Mouse (Mus musculus): ENCODE measurements at regions not wholly inside any gene's neighbourhood (a gene's known extent, or its start where the extent isn't known, plus 50 kb on each side); places are given as distances from the start of the nearest gene placed in this dataset.

- no peaks in the 10 kb centered on the region for H3K9me3 ChIP-seq
- peak; percentile 68 for ATAC-seq (ENCODE audit: low FRiP score, low read depth)
- no peak overlapping the region for H3K27ac ChIP-seq
- no peaks in the 10 kb centered on the region for H3K4me1 ChIP-seq
- no peak overlapping the region for H3K4me3 ChIP-seq
- H3K27me3 ChIP-seq (replicated peaks) = no peaks in the 10 kb centered on the region
- WGBS = 71% methylated on average over 2 of the region's 2 CpGs
- no peak overlapping the region for H3K4me2 ChIP-seq (replicated peaks)
- H3K36me3 ChIP-seq = no peaks in the 10 kb centered on the region
- H3K9ac ChIP-seq = no peak overlapping the region
These were observed 671.2 kb upstream of the Stxbp6 start for GRCm38 (mm10) chr12:45745697-45746096.

DNA sequence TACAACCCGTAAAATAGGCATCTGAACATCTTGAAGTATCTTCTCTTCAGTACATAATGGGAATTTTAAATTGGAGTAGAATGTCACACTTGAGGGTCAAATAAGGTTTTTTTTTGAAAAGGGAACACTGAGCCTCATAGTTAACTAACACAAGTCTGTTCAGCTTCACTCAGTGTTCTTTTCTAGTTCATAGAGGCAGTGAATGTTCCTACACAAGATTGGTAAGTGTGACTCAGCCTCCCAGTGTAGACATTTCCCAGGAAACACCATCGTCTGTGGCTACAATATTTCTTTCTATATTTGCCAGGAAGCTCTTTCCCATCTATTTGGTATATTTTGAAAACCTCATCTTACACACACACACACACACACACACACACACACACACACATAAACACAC, 670.1 kb upstream of the Stxbp6 start:
- Histone ChIP-seq H3K27me3 (replicated peaks) (no peaks in the 10 kb centered on the region), H3K27ac (no peak overlapping the region), H3K4me1 (no peaks in the 10 kb centered on the region), H3K4me3 (no peak overlapping the region), H3K9ac (no peak overlapping the region), H3K9me3 (no peaks in the 10 kb centered on the region), H3K36me3 (no peaks in the 10 kb centered on the region), H3K4me2 (replicated peaks) (no peak overlapping the region)
- ATAC-seq (ENCODE audit: low FRiP score, low read depth) = no peak
- 90% methylated on average over 2 of the region's 2 CpGs for WGBS

DNA sequence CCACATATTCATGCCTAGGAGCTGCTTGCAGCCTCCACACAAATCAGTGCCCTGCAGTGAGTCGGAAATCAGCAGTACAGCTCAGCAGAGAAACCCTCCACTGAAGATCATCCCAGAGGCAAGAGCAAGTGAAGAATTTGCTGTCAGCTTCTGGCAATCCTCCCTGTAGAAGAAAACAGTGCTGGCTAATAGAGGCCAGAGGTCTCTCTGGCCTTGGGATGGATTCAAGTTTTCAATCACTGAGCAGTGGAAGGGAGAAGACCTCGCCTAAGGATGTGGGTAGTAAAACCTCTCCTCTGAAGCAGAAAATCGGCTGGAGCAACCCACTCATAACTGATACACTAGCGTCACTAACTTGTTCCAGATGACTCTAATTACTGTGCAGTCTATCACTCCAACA, 659.2 kb upstream of the Stxbp6 start:
- H3K4me2 ChIP-seq (replicated peaks) = no peak overlapping the region
- no peaks in the 10 kb centered on the region for H3K9me3 ChIP-seq
- no peaks in the 10 kb centered on the region for H3K4me1 ChIP-seq
- 63% methylated on average over 4 of the region's 4 CpGs for WGBS
- no peak overlapping the region for H3K4me3 ChIP-seq
- ATAC-seq (ENCODE audit: low FRiP score, low read depth) = no peak
- no peaks in the 10 kb centered on the region for H3K27me3 ChIP-seq (replicated peaks)
- no peak overlapping the region for H3K9ac ChIP-seq
- H3K36me3 ChIP-seq = no peaks in the 10 kb centered on the region
- H3K27ac ChIP-seq = no peak overlapping the region

DNA sequence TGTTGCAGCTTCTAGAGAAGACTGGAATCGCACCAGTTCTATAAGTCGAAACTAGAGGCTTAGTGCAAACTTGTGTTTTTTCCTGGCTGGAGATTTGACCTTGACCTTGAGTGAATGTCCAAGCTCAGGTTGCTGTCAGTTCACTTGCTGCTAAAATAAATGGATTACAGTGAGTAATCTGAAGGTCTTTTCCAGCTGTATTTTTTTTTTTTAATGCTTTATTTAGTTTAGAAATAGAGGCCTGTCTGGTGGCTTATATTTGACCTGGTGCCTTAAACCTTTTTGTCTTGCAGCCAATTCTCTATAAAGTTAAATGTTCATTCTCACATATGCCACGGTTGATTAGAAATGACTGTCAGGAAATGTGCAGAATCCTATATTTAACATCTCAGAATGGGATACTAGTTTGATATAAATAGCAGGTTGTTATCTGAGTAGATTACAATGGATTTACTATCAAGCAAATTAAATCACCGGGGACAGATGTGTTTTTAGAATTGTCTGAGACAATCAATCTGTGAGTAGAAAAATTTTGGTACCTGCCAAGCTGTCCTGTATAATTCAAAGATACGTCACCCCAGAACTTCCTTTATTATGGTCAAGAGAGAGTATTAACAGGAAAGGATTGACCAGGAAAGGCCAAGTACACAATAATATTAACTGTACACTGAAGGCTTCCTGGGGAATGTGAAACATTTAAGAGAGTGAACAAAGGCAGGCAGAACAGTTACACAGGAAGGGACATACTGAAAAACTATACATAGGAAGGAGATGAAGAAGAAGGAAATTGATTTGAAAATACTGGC, 650.3 kb upstream of the Stxbp6 start:
- 84% methylated on average over 5 of the region's 5 CpGs for WGBS
- ATAC-seq (ENCODE audit: low FRiP score, low read depth) = no peak
- no peak overlapping the region for H3K27ac ChIP-seq
- H3K4me3 ChIP-seq = no peak overlapping the region
- no peaks in the 10 kb centered on the region for H3K36me3 ChIP-seq
- no peaks in the 10 kb centered on the region for H3K4me1 ChIP-seq
- H3K9ac ChIP-seq = no peak overlapping the region
- H3K4me2 ChIP-seq (replicated peaks) = no peak overlapping the region
- H3K27me3 ChIP-seq (replicated peaks) = no peaks in the 10 kb centered on the region
- no peaks in the 10 kb centered on the region for H3K9me3 ChIP-seq

- H3K27ac ChIP-seq = no peak overlapping the region
- no peaks in the 10 kb centered on the region for H3K4me1 ChIP-seq
- no peaks in the 10 kb centered on the region for H3K36me3 ChIP-seq
- H3K9ac ChIP-seq = no peak overlapping the region
- no peaks in the 10 kb centered on the region for H3K27me3 ChIP-seq (replicated peaks)
- H3K4me2 ChIP-seq (replicated peaks) = no peak overlapping the region
- no peak overlapping the region for H3K4me3 ChIP-seq
- ATAC-seq (ENCODE audit: low FRiP score, low read depth) = no peak
- no peaks in the 10 kb centered on the region for H3K9me3 ChIP-seq
These were observed 636.8 kb upstream of the Stxbp6 start for GRCm38 (mm10) chr12:45711351-45711750.

DNA sequence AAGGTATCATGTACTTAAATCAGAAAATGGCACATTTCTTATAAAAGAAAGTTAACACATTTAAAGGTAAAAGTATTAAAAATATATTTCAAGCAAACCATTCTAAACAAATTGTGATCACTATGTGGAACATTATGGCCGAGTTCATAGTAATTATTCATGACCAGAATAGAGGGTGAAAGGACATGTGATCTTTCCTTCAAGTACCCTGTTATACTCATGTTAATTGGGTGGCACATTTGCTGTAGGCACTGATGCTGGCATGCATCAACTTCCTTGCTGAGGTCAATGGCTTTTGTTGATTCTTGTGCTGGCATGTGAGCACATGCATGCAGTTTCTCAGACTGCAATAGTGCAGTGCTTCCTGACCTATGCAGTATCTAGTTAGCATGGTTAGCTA, 636.3 kb upstream of the Stxbp6 start:
- H3K36me3 ChIP-seq = no peaks in the 10 kb centered on the region
- no peaks in the 10 kb centered on the region for H3K9me3 ChIP-seq
- WGBS = 66% methylated on average over 1 of the region's 1 CpGs
- no peak overlapping the region for H3K9ac ChIP-seq
- no peaks in the 10 kb centered on the region for H3K4me1 ChIP-seq
- no peak for ATAC-seq (ENCODE audit: low FRiP score, low read depth)
- H3K4me3 ChIP-seq = no peak overlapping the region
- H3K27ac ChIP-seq = no peak overlapping the region
- no peak overlapping the region for H3K4me2 ChIP-seq (replicated peaks)
- H3K27me3 ChIP-seq (replicated peaks) = no peaks in the 10 kb centered on the region

DNA sequence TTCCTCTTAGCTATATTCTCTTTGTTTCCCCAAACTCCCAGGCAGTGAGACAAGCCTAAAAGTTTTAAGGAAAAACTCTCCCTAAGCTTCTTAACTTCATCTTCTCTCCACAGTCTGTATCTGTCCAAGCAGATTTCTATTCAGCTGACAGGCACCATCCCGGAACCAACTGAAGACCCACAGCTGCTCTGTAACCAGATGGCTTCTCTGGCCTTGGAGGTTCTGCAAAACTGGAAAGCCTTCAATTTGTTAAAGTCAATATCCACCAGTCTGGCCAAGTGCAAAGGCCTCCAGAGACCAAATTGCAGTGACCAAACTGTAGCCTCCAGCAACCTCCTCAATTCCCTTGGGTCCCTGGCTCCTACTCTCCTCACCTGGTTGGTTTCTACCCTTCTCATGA, 614.8 kb upstream of the Stxbp6 start:
- no peaks in the 10 kb centered on the region for H3K27me3 ChIP-seq (replicated peaks)
- no peak overlapping the region for H3K27ac ChIP-seq
- H3K4me3 ChIP-seq = no peak overlapping the region
- H3K4me1 ChIP-seq = no peaks in the 10 kb centered on the region
- H3K4me2 ChIP-seq (replicated peaks) = no peak overlapping the region
- 83% methylated on average over 1 of the region's 1 CpGs for WGBS
- H3K9ac ChIP-seq = no peak overlapping the region
- H3K36me3 ChIP-seq = no peaks in the 10 kb centered on the region
- no peak for ATAC-seq (ENCODE audit: low FRiP score, low read depth)
- no peaks in the 10 kb centered on the region for H3K9me3 ChIP-seq

GRCm38 (mm10) chr12:45686765-45687164, 612.3 kb upstream of the Stxbp6 start:
- H3K4me2 ChIP-seq (replicated peaks) = no peak overlapping the region
- H3K27ac ChIP-seq = no peak overlapping the region
- H3K9me3 ChIP-seq = no peaks in the 10 kb centered on the region
- H3K4me1 ChIP-seq = no peaks in the 10 kb centered on the region
- H3K4me3 ChIP-seq = no peak overlapping the region
- ATAC-seq (ENCODE audit: low FRiP score, low read depth) = no peak
- no peak overlapping the region for H3K9ac ChIP-seq
- no peaks in the 10 kb centered on the region for H3K27me3 ChIP-seq (replicated peaks)
- H3K36me3 ChIP-seq = no peaks in the 10 kb centered on the region

DNA sequence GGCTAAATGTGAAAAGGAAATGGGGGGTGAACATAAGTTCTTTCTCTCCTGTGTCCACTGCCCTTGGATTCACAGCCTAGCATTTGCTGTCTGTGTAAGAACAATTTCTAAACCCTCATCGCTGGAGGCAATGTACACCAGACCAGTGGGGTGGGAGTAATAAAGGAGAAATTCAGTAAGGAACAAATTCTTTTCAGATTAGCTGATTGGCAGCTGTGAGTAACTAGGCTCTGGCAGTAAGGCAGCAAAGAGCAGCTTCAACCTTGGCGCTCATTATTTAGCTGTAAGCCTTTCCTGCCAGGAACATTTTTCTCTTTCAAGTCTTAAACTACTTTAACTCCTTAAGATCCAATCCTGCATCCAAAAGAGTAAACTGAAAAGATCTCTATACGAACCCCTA, 597.9 kb upstream of the Stxbp6 start:
- Histone ChIP-seq H3K4me3 (no peak overlapping the region), H3K4me2 (replicated peaks) (no peak overlapping the region), H3K36me3 (no peaks in the 10 kb centered on the region), H3K9me3 (no peaks in the 10 kb centered on the region), H3K27me3 (replicated peaks) (no peaks in the 10 kb centered on the region), H3K27ac (no peak overlapping the region), H3K9ac (no peak overlapping the region), H3K4me1 (peaks cover 15% of the 10 kb centered on the region; the same call in 1 of the 2 replicates)
- ATAC-seq (ENCODE audit: low FRiP score, low read depth) = no peak
- 68% methylated on average over 3 of the region's 3 CpGs for WGBS

DNA sequence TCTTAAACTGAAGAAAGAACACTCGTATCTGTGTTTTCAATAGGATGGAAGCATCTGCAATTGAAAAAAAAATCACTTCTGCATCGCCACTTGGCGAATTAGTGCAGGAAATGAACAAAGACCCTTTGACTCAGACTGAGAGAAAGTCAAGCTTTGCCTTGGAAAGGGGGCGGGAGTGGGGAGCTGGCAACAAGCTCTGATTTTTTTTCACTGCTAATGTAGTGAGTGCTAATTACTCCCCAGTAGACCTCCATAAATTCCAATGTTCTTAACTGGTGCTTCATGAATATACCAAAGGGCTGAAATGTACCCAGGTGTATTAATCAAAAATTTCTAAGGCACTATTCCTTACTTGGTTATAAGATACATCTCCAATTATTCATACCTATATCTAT, 597.0 kb upstream of the Stxbp6 start:
- no peak overlapping the region for H3K9ac ChIP-seq
- 41% methylated on average over 4 of the region's 4 CpGs for WGBS
- no peaks in the 10 kb centered on the region for H3K36me3 ChIP-seq
- no peaks in the 10 kb centered on the region for H3K9me3 ChIP-seq
- no peaks in the 10 kb centered on the region for H3K27me3 ChIP-seq (replicated peaks)
- ATAC-seq (ENCODE audit: low FRiP score, low read depth) = no peak; the same call in 1 of the 2 replicates
- no peak overlapping the region for H3K4me3 ChIP-seq
- H3K4me1 ChIP-seq = peaks cover 15% of the 10 kb centered on the region; the same call in 1 of the 2 replicates
- H3K4me2 ChIP-seq (replicated peaks) = no peak overlapping the region
- peak overlapping the region; percentile 77; the same call in 1 of the 2 replicates for H3K27ac ChIP-seq

DNA sequence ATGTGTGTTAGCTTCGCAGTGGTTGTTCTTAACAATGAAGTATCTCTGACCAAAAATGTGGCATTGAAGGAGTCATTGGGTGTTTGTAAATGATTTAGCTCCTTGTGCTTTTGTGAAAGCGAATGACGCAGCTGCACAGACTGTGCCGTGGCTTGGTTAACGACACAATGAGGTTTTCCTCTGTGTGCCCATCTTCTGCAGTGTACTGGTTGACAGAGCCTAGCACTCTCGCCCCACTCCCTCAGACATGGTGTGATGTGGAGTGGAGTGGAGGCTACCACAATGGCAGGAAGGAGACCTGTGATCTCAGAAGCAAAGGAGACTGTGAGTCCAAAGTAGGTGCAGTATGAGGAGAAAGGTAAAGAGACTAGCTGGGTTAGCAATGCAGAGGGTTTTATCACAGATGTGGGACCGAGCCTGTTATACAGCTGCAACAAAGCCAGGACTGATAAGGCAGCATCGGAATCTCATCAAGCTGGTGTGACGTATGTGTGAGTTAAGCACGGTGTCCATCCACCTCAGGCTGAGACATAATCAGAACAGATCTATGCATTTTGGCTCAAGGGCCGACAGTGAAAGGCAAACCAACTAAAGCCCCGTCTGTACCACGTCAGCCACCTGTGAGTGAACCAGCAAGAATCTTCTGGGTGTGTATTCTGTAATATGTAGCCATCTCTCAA, 596.5 kb upstream of the Stxbp6 start:
- no peak overlapping the region for H3K4me2 ChIP-seq (replicated peaks)
- H3K9ac ChIP-seq = no peak overlapping the region
- H3K4me1 ChIP-seq = peaks cover 15% of the 10 kb centered on the region; the same call in 1 of the 2 replicates
- peak; percentile 70 for ATAC-seq (ENCODE audit: low FRiP score, low read depth)
- no peaks in the 10 kb centered on the region for H3K9me3 ChIP-seq
- H3K4me3 ChIP-seq = no peak overlapping the region
- no peaks in the 10 kb centered on the region for H3K27me3 ChIP-seq (replicated peaks)
- peak overlapping the region; percentile 77 for H3K27ac ChIP-seq
- WGBS = 61% methylated on average over 13 of the region's 13 CpGs
- H3K36me3 ChIP-seq = no peaks in the 10 kb centered on the region

GRCm38 (mm10) chr12:45670246-45670873, 595.9 kb upstream of the Stxbp6 start:
- Histone ChIP-seq H3K36me3 (no peaks in the 10 kb centered on the region), H3K9ac (no peak overlapping the region), H3K4me2 (replicated peaks) (no peak overlapping the region), H3K4me1 (peaks cover 15% of the 10 kb centered on the region; the same call in 1 of the 2 replicates), H3K9me3 (no peaks in the 10 kb centered on the region), H3K27ac (peak overlapping the region; percentile 77; the same call in 1 of the 2 replicates), H3K4me3 (no peak overlapping the region), H3K27me3 (replicated peaks) (no peaks in the 10 kb centered on the region)
- ATAC-seq (ENCODE audit: low FRiP score, low read depth) = peak; percentile 86
- WGBS = 56% methylated on average over 6 of the region's 6 CpGs
